Mouse (Mus musculus) liver, postnatal 0 days (tissue): ENCODE measurements around the gene Ifitm7.

ENCODE experiments used
- CTCF ChIP-seq: sonication (generic); IDR thresholded peaks from 2 replicates; pipeline ENCODE4 v1.5.1; 2016; ENCODE audit warnings: antibody characterized with exemption, low read depth
- EP300 ChIP-seq: IDR thresholded peaks from 2 replicates; pipeline ENCODE4 v1.6.1; 2016; ENCODE audit warnings: antibody characterized with exemption, low read depth, mild to moderate bottlenecking

- no peak for TF ChIP-seq CTCF
- no peak for TF ChIP-seq EP300
These were observed 14.6 kb downstream of the Ifitm7 start for GRCm38 (mm10) chr16:13972051-13972450.
